Mouse (Mus musculus) MEL (cell line): ENCODE measurements around the gene Zfp324.

ENCODE experiments used
- CTCF ChIP-seq, 3 experiments: IDR thresholded peaks in 2 of 3; conservative IDR thresholded peaks in 1 of 3; 2 replicates each; pipeline ENCODE4 v1.5.1; 2011 to 2012; ENCODE audit warnings: low read length in 3 of 3, low read depth in 2 of 3, mild to moderate bottlenecking in 2 of 3, improper control_type of control experiment in 1 of 3, inconsistent platforms in 1 of 3, mixed read lengths in 1 of 3, moderate library complexity in 1 of 3; ENCODE audit not compliant: control insufficient read depth in 1 of 3, insufficient read depth in 1 of 3, poor library complexity in 1 of 3, severe bottlenecking in 1 of 3
- MAFK ChIP-seq: IDR thresholded peaks from 2 replicates; pipeline ENCODE4 v1.6.1; 2011; ENCODE audit warnings: low read depth, mild to moderate bottlenecking, low read length, improper control_type of control experiment, borderline replicate concordance
- NRF1 ChIP-seq: IDR thresholded peaks from 2 replicates; pipeline ENCODE4 v1.6.1; 2014; ENCODE audit warnings: low read depth, mild to moderate bottlenecking, inconsistent platforms, low read length, improper control_type of control experiment, moderate library complexity; ENCODE audit not compliant: poor library complexity, insufficient read depth, severe bottlenecking
- TBP ChIP-seq: IDR thresholded peaks from 2 replicates; pipeline ENCODE4 v1.8.0; 2011; ENCODE audit warnings: low read depth, low read length, improper control_type of control experiment
- USF1 ChIP-seq: IDR thresholded peaks from 2 replicates; pipeline ENCODE4 v1.6.1; 2014; ENCODE audit warnings: low read depth, mild to moderate bottlenecking, inconsistent platforms, low read length, improper control_type of control experiment, moderate library complexity
- ZNF384 ChIP-seq: IDR thresholded peaks from 2 replicates; pipeline ENCODE4 v1.6.1; 2012; ENCODE audit warnings: low read depth, mild to moderate bottlenecking, inconsistent platforms, low read length, improper control_type of control experiment

DNA sequence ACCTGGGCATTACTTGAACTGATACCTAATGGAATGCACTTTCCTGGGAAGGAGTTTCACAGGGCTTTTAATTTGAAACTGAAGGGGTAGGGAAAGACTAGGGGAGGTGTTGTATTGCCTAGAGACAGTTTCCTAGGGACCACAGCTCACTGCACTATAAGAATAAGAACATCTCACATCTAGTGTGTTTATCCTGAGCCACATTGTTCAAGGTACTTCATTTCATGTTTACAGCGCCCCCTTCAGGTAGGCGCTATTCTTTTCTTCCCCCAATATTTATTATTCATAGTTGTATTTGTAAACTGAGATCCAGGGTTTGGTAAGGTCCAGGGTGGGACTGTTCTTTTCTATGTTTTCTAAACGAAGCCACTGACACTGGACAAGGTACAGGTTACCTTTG lies 26.6 kb downstream of the Zfp324 start:
- TF ChIP-seq USF1 (no peak), TBP (no peak), CTCF (IDR thresholded peaks at IDR 0.05 in 2 of 3, conservative IDR thresholded peaks at IDR 0.05 in 1 of 3; ENCODE audit: control insufficient read depth in 1 of 3, insufficient read depth in 1 of 3, low read depth in 2 of 3, low read length in 3 of 3, poor library complexity in 1 of 3, severe bottlenecking in 1 of 3) (peak in 2 of 3 experiments; percentile 72 to 76; a peak in 4 of 6 replicates), MAFK (no peak), ZNF384 (no peak), NRF1 (no peak)
